Mouse (Mus musculus): ENCODE data around the gene Slc7a8.

DNA sequence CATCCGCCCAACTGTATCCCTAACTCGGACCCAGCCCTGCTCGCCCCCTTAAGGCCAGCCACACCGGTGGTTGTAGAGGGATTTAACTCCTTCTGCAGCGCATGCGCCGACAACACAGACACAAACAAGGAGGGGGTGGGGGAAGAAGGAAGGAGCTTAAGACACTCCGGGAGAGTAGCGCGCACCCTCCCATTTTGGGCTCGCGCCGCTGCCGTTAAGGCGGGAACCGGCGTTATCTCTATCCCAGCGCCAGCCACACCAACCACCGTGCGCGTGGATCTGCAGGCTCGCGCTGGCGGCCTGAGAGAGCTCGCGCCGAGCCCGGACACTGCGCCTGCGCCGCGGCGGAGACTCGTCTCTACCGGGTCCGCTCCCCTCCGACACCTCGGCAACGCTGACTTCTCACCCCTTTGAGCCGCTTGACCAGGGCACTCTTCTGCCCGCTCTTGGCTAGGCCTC is 95.7 kb downstream of the Slc7a8 start, which contains the start of gene 1700123O20Rik:
- TF ChIP-seq POLR2A (IDR thresholded peaks at IDR 0.05; ENCODE audit: low read depth, low read length) (no peak; the same call in 1 of the 2 replicates), CTCF (IDR thresholded peaks at IDR 0.05; ENCODE audit: extremely low read depth, insufficient read length, insufficient replicate concordance, low read depth, low read length) (no peak)
